Mouse (Mus musculus) spleen, embryonic (tissue): Measurements from ENCODE around the gene Pm20d1.

Source experiments
- CTCF ChIA-PET: fragments of 350-600 bp; sonication (Branson Sonifier 250); formaldehyde crosslinking; loops from one replicate; lab custom pipeline; 2022; lab: Charles Lee

Gene Pm20d1

DNA sequence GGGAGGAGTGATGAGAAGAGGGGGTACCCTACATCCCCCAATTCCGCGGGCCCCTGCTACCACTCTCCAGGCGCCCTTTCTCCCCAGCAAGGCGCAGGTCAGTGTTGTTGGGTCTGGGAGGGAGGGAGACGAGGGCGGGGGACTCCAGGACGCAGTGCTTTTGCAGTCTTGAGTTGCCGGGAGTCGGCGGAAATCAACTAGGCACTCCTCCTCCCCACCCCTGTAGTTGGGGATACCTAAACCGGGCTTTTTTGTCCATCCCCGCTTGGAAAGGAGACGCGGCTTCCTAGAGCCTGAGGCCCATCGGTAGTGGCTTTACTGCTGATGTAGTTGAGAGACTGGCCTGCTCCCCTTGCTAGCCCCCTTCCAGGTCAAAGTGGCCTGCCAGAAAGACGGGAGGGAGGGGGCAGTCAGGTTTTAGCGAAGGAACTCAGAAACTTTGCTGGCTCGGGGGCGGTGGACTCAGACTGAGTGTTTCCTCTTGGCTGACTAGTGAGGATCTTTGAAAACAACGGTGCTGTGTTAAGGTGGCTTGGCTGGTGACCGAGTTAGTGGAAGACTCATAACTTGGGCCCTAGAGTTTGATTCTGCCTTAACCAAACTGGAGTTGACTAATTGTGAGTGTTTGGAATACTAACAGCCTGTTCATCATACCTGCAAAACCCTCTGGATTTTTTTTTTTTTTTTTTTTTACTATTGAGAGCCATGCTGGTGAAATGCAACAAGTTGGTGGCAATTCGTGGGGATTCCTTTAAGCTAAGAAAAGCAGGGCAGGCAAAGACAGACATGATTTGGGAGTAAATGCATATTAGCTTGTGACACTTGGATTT, 31.3 kb downstream of the Pm20d1 start:
- CTCF ChIA-PET: interaction anchor here (0.7 kb wide), 1 partner anchor 74 kb away, joined by 3 read pairs; no protein-coding TSS in a partner anchor

DNA sequence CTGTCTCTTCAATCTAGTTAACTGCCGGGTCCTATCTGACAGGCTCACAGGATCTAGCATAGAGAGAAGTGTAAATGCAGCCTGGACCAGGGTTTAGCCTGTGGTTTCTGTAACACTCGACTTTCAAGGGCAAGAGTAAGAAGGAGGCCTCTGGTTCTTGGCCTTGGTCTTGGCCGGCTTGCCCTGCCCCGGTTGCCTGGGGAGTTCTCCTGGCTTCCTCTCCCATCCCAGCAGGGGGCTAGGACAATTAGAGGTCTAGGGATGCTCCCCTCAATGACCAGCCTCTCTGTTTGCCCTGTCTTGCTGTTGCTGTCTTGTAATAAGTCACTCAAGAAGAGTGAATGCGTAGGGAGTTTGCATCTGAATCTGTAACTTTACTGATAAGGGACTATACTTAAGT, 32.1 kb downstream of the Pm20d1 start:
- CTCF ChIA-PET: interaction anchor here (0.7 kb wide), 1 partner anchor 74 kb away, joined by 3 read pairs; no protein-coding TSS in a partner anchor

DNA sequence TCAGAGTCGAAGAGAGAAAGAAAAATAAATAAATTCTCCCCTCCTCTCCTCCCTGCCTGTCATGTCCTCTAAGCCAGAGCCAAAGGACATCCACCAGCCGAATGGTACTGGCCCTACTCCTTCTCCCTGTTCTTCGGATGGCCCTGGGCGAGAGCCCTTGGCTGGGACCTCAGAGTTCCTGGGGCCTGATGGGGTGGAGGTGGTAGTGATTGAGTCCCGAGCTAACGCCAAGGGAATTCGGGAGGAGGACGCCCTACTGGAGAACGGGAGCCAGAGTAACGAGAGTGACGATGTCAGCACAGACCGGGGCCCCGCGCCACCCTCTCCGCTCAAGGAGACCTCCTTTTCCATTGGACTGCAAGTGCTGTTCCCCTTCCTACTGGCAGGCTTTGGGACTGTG, 33.4 kb downstream of the Pm20d1 start:
- CTCF ChIA-PET: no interaction called here

DNA sequence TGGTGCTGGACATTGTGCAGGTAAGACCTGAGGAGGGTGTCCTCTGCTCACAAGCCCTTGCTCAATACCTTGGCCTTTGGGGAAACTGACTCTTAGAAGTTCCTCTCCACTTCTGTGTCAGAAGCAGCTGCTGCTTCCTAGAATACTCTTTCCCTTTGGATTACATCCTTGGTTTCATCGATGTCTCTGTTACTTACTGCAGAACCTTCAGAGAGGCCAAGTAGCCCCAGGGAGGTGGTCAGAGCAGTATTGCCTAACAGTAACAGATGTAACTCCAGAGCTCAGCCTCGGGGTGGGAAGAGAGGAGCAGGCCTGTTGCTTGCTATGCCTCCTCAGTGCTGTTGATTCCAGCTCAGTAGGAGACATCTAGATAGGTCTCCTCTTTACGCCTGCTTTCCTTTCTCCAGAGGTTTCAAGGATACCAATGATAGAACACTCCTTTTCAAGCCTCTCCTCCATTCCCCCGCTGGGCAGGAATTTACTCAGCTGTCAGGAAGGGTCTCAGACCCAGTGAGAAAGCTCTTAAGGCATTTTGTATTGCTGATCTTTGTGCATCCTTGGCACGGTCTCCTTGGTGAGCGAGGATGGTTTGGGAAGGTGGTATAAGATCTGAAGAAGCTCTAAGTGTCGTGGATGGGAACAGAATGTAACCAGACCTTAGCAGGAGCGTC, 33.9 kb downstream of the Pm20d1 start:
- CTCF ChIA-PET: no interaction called here

DNA sequence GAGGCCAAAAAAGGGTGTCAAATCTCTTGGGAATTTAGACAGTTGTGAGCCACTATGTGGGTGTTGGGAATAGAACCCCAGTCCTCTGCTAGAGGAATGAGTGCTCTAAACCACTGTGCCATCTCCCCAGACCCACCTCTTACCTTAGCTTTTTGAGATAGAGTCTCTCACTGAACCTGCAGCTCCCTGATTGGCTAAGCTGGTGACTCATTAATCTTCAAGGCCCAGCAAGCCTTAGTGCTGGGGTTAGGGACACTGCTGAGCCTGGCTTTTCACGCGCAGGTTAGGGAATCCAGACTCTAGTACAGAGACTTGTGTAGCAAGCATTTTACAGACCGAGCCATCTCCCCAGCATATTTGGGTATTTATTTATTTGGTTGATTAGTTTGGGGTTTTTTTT, 39.9 kb downstream of the Pm20d1 start:
- CTCF ChIA-PET: no interaction called here

DNA sequence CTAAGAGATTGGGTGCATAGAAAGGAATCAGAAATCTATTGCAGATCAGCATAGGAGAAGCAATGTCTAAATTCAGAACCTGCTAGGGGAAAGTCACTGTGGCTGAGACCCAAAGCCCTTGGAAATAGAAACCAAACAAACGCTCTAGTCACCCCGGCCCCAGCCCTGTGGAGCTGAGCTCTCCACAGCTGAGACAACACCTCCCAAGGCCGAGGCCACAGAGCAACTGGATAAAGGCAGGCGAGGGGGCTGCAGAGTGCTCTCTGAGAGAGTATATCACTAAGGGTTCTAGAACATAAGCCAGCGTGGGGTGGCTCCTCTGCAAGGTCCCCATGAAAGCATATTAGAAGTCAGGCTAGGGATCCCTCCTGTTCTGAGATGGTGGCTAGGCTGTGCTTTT, 41.4 kb downstream of the Pm20d1 start:
- CTCF ChIA-PET: interaction anchor here (0.6 kb wide), 1 partner anchor 1297 kb away, joined by 8 read pairs; no protein-coding TSS in a partner anchor

DNA sequence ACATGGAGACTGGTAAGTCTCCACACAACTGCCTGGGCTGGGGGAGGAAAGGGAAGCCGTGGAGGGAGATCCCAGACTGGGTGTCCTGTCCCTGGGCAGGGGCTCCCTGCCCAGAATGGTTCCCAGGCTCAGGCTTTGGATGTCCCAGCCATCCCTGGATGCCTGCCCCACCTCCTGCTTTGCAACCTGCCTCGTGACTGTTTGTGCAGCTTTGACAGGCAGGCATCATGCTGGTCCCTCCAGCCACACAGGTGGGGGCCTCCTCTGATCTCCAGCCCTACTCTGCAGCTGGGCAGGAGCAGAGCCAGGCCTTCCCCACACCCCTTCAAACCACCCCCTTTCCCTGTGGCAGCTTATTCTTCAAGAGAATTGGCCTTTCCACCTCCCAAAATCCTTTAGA, 42.1 kb downstream of the Pm20d1 start:
- CTCF ChIA-PET: no interaction called here

DNA sequence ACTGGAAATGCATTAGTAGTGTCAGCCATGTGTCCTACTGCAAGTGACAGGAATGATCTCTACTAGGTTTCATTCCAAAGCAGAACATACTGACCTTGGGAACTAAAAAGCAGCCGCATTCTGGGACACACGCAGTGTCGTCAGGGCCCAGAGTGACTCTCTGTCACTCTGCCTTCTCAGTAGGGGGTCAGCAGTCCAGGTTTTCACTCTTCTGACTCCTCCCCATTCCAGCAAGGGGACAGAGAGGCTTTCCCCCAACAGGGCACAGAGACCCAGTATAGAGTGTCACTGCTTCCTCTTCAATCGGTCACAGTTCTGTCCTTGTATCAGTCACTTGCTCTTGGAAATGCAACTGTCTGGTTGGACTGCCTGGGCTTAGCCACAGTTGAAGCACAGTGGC, 45.0 kb downstream of the Pm20d1 start:
- CTCF ChIA-PET: no interaction called here

DNA sequence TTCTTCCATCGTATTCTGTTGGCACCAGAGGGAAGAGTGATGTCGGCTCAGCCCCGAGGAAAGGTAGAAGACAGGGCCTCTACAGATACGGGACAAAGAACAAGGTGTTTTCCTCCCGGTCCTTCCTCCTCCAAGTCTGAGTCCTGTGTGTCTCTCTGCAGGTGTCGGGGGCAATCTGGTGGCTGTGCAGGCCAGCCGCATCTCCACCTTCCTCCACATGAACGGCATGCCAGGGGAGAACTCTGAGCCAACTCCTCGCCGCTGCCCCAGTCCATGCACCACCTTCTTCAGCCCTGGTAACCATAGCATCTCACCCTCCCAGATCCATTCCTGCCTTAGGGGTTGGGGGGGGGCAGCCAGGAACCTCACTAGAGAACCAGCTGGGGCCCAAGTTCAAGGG, 46.6 kb downstream of the Pm20d1 start:
- CTCF ChIA-PET: interaction anchor here (0.6 kb wide), 1 partner anchor 21 kb away, joined by 11 read pairs; no protein-coding TSS in a partner anchor

DNA sequence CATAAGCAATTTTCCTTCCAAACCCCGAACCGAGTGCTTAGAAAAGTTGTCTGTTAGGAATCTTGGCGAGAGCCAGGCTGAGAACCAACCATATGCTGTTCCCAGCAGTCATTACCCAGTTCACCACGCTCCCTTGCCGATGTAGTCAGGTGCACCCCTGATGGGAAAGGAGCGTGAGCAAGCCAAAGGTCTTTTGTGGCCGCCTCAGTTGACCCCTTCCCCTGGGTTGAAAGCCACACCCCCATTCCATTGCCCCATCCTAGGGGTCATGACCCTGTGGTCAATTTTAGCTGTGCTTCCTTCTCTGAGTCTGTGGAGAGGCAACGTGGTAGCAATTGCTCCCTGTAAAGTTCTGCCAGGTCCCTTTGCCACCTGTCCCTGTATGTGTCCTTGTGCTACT, 47.7 kb downstream of the Pm20d1 start:
- CTCF ChIA-PET: no interaction called here

DNA sequence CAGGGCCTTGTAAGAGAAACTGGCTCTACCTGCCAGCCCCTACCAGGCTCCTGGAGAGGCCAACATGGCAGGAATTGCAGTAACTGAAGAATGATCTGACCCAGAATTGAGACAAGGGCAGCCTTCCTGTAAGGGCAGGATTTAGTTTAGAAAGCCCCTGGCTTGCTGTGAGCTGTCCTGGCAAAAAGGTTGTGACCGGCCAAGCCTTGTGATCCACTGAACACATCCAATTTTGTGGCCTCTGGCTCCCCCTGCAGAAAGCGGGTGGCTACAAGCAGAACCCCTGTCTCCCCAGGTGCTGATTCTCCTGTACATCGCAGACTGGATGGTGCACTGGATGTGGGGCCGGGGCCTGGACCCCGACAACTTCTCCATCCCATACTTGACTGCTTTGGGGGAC, 49.1 kb downstream of the Pm20d1 start:
- CTCF ChIA-PET: interaction anchor here (0.6 kb wide), 1 partner anchor 248 kb away, joined by 3 read pairs; no protein-coding TSS in a partner anchor

DNA sequence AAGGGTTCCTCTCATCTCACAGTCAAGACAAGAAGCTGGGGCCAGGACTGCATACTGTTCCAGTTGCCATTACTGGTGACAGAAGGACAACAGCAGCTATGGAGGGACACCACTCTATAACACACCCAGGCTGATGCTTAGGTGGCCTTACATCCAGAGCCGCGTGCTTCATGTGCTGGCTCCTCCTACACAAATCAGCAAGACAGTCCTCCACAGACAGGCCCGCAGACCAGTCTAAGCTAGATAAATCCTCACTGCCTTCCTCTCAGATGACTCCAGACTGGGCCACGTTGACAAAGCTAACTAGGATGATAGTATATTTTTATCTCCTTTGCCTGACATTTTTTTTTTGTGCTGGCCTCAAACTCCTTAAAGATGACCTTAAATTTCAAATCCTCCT, 64.6 kb downstream of the Pm20d1 start:
- CTCF ChIA-PET: no interaction called here

DNA sequence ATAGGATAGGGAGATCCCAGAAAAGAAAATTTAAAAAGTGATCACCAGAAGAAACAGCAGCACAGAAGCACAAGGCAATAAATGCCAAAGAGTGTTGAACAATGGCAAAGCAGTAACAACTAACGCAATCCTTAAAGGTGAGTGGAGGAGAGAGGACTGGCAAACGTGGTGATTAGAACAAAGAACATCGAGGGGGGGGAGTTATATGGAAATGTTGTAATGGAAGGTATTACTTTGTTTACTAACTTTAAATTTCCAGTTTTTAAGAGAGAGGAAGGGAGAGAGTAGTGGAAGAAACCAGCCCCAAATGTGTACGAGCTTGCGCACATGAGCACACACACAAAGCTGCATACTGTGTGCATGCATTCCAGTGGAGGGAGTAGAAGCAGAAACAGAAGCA, 68.4 kb downstream of the Pm20d1 start:
- CTCF ChIA-PET: interaction anchor here (0.7 kb wide), 1 partner anchor 748 kb away, joined by 4 read pairs; no protein-coding TSS in a partner anchor

DNA sequence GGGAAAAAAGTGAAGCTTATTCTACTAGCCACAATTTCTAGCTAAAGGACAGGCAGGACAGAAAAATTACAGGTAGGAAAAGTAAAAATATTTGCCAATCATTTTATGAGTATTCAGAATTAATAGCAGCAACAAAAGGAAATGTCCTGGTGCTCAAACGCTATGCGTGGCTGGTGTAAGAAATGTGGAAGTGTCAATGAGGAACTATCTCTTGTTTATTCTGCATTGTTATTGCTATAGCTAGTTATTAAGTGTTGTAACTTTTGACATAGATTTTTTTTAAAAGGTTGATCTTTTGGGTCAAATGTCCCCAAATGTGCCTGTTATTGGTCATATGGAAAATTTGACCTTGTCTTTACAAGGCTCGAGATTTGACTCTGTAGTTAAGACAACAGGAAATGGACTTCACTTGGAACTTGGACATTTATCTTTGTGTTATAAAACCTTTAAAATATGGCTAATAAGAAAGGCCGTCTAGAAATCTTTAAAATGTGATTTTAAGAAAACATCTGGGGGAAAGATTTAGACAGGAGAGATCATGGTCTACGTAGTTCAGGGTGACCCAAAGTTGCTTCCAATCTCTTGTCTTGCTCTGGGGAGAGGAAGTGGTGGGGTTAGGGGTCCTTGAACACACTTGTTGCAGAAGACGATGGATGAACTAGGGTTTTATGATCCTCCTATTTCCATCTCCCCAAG, 69.3 kb downstream of the Pm20d1 start:
- CTCF ChIA-PET: no interaction called here

DNA sequence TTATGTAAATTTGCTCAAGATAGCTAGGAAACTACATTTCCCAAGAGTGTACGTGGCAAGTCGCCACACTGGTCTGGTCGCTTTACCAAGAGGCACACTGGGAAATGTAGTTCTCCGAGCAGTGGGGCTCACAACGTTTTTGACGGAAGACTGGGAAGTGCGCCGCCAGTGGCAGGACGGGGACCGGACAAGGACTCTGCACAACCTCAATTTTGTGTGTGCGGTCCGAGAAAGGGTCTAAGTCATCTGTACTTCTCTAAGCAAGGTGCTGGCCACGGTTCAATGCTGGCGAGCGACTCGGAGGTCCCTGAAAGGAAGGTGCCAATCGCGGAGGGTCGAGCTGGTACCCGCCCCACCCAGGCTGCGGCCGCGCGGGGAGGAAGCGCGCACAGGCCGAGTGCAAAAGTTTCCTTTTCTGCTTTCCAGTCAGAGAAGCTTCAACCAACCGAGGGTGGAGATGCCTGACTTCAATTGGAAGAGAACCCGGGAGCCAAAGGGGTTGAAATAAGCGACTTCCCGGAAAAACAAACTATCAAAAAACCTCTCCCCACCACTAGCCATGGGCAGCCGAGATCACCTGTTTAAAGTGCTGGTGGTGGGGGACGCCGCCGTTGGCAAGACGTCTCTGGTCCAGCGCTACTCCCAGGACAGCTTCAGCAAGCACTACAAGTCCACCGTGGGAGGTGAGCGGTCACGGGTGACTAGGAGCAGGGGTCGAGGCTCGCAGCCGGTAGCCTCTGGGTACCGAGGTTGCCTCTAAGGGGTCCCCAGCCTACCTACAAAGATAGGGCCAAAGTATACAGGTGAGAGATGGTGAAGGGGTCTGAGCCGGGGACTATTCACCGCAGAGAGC, 70.1 kb downstream of the Pm20d1 start, which contains the start of gene Rab29:
Gene Rab29 (plus strand): TSS at position 132 of the 853 bp plus-strand sequence.
- CTCF ChIA-PET: no interaction called here

DNA sequence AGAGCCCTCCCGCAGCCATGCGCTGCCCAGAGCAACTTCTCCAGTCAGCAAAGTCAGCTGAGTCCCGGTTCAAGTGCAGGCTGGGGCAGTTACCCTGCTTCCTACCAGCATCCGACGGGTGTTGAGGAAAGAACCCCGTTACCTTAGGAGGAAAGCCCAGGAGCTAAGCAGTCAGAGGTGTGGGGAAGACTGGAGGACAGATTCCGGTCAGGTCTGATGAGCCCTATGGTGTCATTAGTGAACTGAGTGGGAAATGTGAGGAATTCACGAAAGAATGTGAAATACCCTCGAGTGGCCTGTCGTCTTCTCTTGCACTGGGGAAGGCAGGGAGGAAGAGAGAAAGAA, 70.7 kb downstream of the Pm20d1 start:
- CTCF ChIA-PET: no interaction called here

DNA sequence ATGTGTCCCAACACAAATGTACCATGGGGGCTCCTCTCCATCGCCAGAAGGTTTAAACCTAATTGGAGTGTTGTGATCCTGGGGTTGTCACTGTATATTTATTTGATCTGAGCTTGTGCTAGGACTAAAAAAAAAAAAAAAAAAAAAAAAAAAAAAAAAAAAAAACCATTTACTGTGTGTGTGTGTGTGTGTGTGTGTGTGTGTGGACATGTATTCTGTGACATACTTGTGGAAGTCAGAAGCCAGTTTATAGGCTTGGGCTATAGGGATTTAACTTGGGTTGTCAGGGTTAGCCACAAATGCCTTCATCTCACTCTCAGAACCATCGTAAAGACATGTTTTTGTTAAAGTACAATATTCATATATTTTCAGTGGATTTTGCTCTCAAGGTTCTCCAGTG, 72.4 kb downstream of the Pm20d1 start:
- CTCF ChIA-PET: interaction anchor here (0.9 kb wide), 1 partner anchor 64 kb away, joined by 3 read pairs; no protein-coding TSS in a partner anchor
